Mouse (Mus musculus): Measurements from ENCODE around the gene Ttll13. TPM values are rescaled to one million over a fixed set of nuclear protein-coding genes. Genes with fewer than 3 reads are reported as not detected.
A peak's percentile ranks its signal among the peaks of the same experiment; 100 is the strongest.

Gene Ttll13
- polyA plus RNA-seq, 1 experiment from 2014 or later: 0.23 TPM

GRCm38 (mm10) chr7:80203638-80204096 lies 42.5 kb upstream of the Ttll13 start:
- 0 out of 2 replicates have a peak, but pooled peaks have one; percentile 4 for ATAC-seq (ENCODE audit: low read depth)
- 17% methylated on average over 12 of the region's 12 CpGs for WGBS (ENCODE audit: insufficient replicate concordance)
- peaks cover 52% of the 10 kb centered on the region for H3K36me3 ChIP-seq
- H3K4me3 ChIP-seq (replicated peaks): peak overlapping the region; percentile 36
- H3K27me3 ChIP-seq: no peaks in the 10 kb centered on the region
- H3K4me2 ChIP-seq: peak overlapping the region; percentile 88
- peak overlapping the region; percentile 98 for H3K9ac ChIP-seq
- DNase-seq: no peak
- peaks cover 98% of the 10 kb centered on the region for H3K4me1 ChIP-seq (replicated peaks)
- H3K9me3 ChIP-seq (replicated peaks): no peaks in the 10 kb centered on the region
- H3K27ac ChIP-seq: peak overlapping the region; percentile 100

DNA sequence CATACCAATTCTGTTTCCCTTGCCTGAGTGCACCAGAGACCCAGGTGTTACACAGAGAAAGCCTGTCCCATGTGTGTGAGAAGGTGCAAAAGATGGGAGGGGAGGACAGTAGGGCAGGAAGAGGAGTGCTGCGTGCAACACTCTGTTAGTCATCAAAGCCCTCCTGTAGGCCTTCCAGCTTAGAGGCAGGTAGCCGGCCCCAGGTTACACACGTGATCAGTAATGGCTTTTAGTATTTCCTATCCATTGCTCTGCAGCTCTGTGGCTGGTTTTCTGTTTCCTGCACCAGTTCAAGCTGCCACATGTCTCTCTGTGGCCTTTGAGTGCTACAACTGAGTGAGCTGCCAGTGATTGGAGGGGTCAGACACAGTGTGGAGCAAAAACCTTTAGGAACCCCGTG lies 41.8 kb upstream of the Ttll13 start:
- no peak for ATAC-seq (ENCODE audit: low read depth)
- peak overlapping the region; percentile 88 for H3K4me2 ChIP-seq
- no peak for DNase-seq
- peaks cover 52% of the 10 kb centered on the region for H3K36me3 ChIP-seq
- WGBS (ENCODE audit: insufficient replicate concordance): 64% methylated on average over 4 of the region's 4 CpGs
- H3K9ac ChIP-seq: peak overlapping the region; percentile 98
- H3K4me3 ChIP-seq (replicated peaks): peak overlapping the region; percentile 36; the same call in 1 of the 2 replicates
- no peaks in the 10 kb centered on the region for H3K9me3 ChIP-seq (replicated peaks)
- peaks cover 100% of the 10 kb centered on the region for H3K4me1 ChIP-seq (replicated peaks)
- peak overlapping the region; percentile 100 for H3K27ac ChIP-seq
- H3K27me3 ChIP-seq: no peaks in the 10 kb centered on the region

DNA sequence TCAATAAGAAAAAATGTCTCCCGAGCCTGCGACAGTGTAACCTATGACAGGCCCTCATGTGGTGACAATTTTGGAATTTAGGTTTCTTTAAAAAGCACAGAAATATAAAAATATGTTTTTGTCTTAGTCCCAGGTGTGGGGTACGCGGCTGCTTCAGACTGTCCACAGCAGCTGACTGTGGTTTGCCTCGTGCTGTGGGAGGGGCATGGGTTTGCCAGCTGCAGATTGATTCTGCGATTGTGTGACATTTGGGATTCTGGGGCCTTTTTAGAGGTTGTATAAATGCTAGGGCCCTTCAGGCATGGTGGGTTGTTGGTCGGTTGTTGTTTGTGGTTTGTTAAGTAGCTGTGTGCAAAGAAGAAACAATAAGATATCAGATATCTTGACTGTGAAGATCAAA lies 41.2 kb upstream of the Ttll13 start:
- Histone ChIP-seq H3K4me3 (replicated peaks) (no peak overlapping the region), H3K9ac (peak overlapping the region; percentile 98; the same call in 1 of the 2 replicates), H3K27ac (peak overlapping the region; percentile 100), H3K36me3 (peaks cover 49% of the 10 kb centered on the region), H3K27me3 (no peaks in the 10 kb centered on the region), H3K4me1 (replicated peaks) (peaks cover 100% of the 10 kb centered on the region), H3K4me2 (peak overlapping the region; percentile 88), H3K9me3 (replicated peaks) (no peaks in the 10 kb centered on the region)
- ATAC-seq (ENCODE audit: low read depth) (no peak), DNase-seq (no peak)
- 42% methylated on average over 7 of the region's 7 CpGs for WGBS (ENCODE audit: insufficient replicate concordance)

- peak overlapping the region; percentile 100 for H3K27ac ChIP-seq
- no peak overlapping the region for H3K4me3 ChIP-seq (replicated peaks)
- 49% methylated on average over 12 of the region's 12 CpGs for WGBS (ENCODE audit: insufficient replicate concordance)
- H3K9me3 ChIP-seq (replicated peaks): no peaks in the 10 kb centered on the region
- no peaks in the 10 kb centered on the region for H3K27me3 ChIP-seq
- H3K4me2 ChIP-seq: peak overlapping the region; percentile 88
- DNase-seq (no peak), ATAC-seq (ENCODE audit: low read depth) (no peak)
- peaks cover 100% of the 10 kb centered on the region for H3K4me1 ChIP-seq (replicated peaks)
- H3K9ac ChIP-seq: peak overlapping the region; percentile 83
- peaks cover 43% of the 10 kb centered on the region for H3K36me3 ChIP-seq
Observed at GRCm38 (mm10) chr7:80205705-80206589, 40.2 kb upstream of the Ttll13 start.

- ATAC-seq (ENCODE audit: low read depth) (0 out of 2 replicates have a peak, but pooled peaks have one; percentile 10), DNase-seq (peak; percentile 54)
Observed at GRCm38 (mm10) chr7:80207314-80207731, 38.9 kb upstream of the Ttll13 start.

DNA sequence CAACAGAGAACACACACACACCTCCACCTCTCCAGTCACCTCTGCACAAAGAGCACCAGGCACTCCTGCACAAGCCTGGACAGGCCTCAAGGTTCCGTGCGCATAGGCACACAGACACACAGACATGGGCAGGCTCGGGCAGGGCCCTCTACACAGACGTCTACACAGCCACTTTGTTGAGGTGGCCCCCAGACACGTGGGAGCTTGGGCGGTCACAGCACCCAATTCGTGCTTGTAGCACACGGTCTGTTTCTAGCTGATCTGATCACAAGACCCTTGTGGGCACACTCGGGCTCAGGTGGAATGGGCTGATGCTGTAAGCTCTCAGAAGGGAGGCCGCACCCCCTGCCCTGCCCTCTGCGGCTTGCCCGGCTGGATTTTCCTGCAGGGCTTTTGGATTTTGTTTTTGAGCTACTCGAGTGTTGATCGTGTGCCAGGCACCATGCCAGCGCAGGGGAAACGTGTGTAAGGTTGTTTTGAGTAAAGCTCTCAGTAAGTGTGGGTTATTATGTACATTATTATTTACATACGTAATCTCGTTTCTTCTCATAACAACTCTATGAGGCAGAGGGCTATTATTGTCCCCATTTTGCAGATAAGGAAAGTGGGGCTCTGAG lies 38.0 kb upstream of the Ttll13 start:
- H3K4me1 ChIP-seq (replicated peaks): peaks cover 100% of the 10 kb centered on the region
- 33% methylated on average over 18 of the region's 18 CpGs for WGBS (ENCODE audit: insufficient replicate concordance)
- no peaks in the 10 kb centered on the region for H3K27me3 ChIP-seq
- peak overlapping the region; percentile 100 for H3K27ac ChIP-seq
- peak; percentile 62 for DNase-seq
- H3K4me3 ChIP-seq (replicated peaks): peak overlapping the region; percentile 52
- peaks cover 40% of the 10 kb centered on the region for H3K36me3 ChIP-seq
- ATAC-seq (ENCODE audit: low read depth): peak; percentile 16
- peak overlapping the region; percentile 83 for H3K9ac ChIP-seq
- no peaks in the 10 kb centered on the region for H3K9me3 ChIP-seq (replicated peaks)
- H3K4me2 ChIP-seq: peak overlapping the region; percentile 88

More at GRCm38 (mm10) chr7:80207314-80207731, 38.9 kb upstream of the Ttll13 start:
- Histone ChIP-seq H3K9me3 (replicated peaks) (no peaks in the 10 kb centered on the region), H3K27me3 (no peaks in the 10 kb centered on the region), H3K4me3 (replicated peaks) (peak overlapping the region; percentile 52), H3K4me2 (peak overlapping the region; percentile 88), H3K36me3 (peaks cover 40% of the 10 kb centered on the region), H3K4me1 (replicated peaks) (peaks cover 100% of the 10 kb centered on the region), H3K9ac (peak overlapping the region; percentile 83), H3K27ac (peak overlapping the region; percentile 100)
- WGBS (ENCODE audit: insufficient replicate concordance): 21% methylated on average over 3 of the region's 3 CpGs

DNA sequence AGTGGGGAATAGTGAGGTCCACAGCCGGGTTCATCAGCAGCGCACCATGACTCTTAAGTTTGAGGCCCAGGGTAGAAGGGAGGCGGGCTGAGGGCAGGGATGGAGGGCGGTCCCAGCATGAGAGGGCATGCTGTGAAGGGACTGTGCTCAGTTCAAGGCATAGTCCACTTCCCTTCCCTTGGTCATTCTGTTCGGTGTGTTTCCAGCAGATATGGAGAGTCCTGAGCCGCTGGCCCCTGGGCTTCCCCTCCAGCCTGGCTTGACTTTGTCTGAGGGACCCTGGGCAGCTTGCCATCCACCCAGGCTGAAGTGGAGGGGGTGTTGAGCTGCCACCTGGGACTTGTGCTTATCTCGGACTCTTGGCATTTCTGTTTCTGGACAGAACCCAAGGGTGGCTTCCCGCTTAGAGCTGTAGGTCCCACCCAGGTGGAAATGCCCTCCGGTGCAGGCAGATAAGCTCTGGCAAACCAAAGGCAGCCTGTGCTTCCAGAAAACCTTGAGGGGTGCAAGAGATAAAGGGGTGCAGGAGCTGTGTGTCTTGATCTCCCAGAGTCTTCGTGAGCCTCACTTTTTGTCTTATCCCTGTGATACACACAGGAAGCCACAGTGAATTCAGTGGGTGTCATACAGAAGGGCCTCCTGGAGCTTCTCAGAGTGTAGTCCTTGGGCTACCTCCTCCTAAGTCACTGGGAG lies 37.3 kb upstream of the Ttll13 start:
- no peaks in the 10 kb centered on the region for H3K27me3 ChIP-seq
- peak; percentile 94 for DNase-seq
- H3K4me2 ChIP-seq: peak overlapping the region; percentile 88
- peak overlapping the region; percentile 100 for H3K27ac ChIP-seq
- no peaks in the 10 kb centered on the region for H3K9me3 ChIP-seq (replicated peaks)
- peaks cover 40% of the 10 kb centered on the region for H3K36me3 ChIP-seq
- peak; percentile 87 for ATAC-seq (ENCODE audit: low read depth)
- H3K4me3 ChIP-seq (replicated peaks): peak overlapping the region; percentile 52
- 13% methylated on average over 10 of the region's 10 CpGs for WGBS (ENCODE audit: insufficient replicate concordance)
- H3K4me1 ChIP-seq (replicated peaks): peaks cover 98% of the 10 kb centered on the region
- H3K9ac ChIP-seq: peak overlapping the region; percentile 83

GRCm38 (mm10) chr7:80209669-80210068 lies 36.5 kb upstream of the Ttll13 start:
- peak overlapping the region; percentile 52 for H3K4me3 ChIP-seq (replicated peaks)
- peak overlapping the region; percentile 88 for H3K4me2 ChIP-seq
- H3K36me3 ChIP-seq: peaks cover 40% of the 10 kb centered on the region
- DNase-seq (no peak), ATAC-seq (ENCODE audit: low read depth) (no peak)
- peak overlapping the region; percentile 100 for H3K27ac ChIP-seq
- WGBS (ENCODE audit: insufficient replicate concordance): 13% methylated on average over 6 of the region's 6 CpGs
- peak overlapping the region; percentile 83 for H3K9ac ChIP-seq
- H3K27me3 ChIP-seq: no peaks in the 10 kb centered on the region
- H3K9me3 ChIP-seq (replicated peaks): no peaks in the 10 kb centered on the region
- H3K4me1 ChIP-seq (replicated peaks): peaks cover 98% of the 10 kb centered on the region

DNA sequence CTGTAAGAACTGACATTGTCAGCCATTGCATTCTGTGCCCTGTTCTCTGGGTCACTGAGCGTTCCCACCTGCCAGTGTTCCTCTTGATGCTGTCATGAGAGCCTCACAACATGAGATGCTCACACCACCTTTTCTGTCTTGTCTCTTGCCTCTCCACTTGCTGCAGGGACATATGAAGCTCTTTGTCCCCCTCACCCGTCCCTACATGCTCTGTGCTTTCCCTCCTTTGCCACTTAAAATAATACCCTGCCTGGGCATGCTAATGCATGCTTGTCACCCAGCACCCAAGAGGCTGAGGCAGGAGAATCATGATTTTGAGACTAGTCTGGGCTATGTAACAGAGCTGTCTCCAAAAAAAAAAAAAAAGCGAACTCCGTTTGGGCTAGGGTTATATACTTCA lies 35.2 kb upstream of the Ttll13 start:
- DNase-seq: no peak
- Histone ChIP-seq H3K36me3 (peaks cover 53% of the 10 kb centered on the region), H3K9me3 (replicated peaks) (no peaks in the 10 kb centered on the region), H3K27ac (peak overlapping the region; percentile 100), H3K4me3 (replicated peaks) (peak overlapping the region; percentile 10; the same call in 1 of the 2 replicates), H3K9ac (peak overlapping the region; percentile 83), H3K27me3 (no peaks in the 10 kb centered on the region), H3K4me1 (replicated peaks) (peaks cover 98% of the 10 kb centered on the region), H3K4me2 (peak overlapping the region; percentile 88)
- ATAC-seq (ENCODE audit: low read depth): no peak
- 83% methylated on average over 4 of the region's 4 CpGs for WGBS (ENCODE audit: insufficient replicate concordance)

DNA sequence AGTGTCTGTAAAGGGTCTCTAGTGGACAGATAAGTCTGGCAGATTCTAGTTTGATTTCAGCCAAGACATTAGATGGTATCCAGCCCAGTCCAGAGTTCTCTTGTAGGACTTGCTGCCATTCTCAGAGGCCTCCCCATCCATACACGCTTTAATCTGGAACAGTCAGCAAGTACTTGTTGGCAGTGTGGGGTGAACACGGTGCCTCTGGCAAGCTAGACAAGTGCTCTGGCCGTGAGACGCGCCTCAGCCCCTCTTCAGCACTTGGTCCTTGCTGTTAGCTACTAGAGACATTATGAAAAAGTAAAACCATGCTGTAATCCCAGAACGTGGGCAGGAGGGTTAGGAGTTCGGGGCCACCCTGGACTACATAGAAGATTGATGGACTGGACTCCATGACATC lies 32.6 kb upstream of the Ttll13 start:
- Histone ChIP-seq H3K36me3 (peaks cover 75% of the 10 kb centered on the region), H3K4me1 (replicated peaks) (peaks cover 72% of the 10 kb centered on the region), H3K4me3 (replicated peaks) (no peak overlapping the region), H3K9ac (0 out of 2 replicates have a peak overlapping the region, but pooled peaks have one; percentile 33), H3K9me3 (replicated peaks) (no peaks in the 10 kb centered on the region), H3K27ac (peak overlapping the region; percentile 100), H3K27me3 (no peaks in the 10 kb centered on the region), H3K4me2 (no peak overlapping the region)
- DNase-seq (no peak), ATAC-seq (ENCODE audit: low read depth) (no peak)
- 87% methylated on average over 7 of the region's 7 CpGs for WGBS (ENCODE audit: insufficient replicate concordance)

DNA sequence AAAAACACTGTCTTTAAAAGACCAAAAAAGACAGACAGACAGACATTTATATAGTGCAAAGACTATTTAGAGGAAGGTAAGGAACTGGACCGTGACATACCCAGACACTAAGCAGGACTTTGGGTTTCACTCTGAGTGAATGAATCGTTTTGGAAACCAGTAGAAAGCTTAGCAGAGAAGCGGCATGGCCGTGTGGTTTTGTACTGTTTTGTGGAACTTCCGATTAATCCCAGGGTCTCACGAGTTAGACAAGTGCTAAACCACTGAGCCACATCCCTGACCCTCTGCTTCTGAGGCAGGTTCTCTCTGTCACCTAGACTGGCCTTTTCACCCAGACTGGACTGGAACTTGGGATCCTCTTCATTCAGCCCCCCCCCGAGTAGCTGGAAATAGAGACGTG lies 31.7 kb upstream of the Ttll13 start:
- H3K27ac ChIP-seq: peak overlapping the region; percentile 100
- H3K9ac ChIP-seq: 0 out of 2 replicates have a peak overlapping the region, but pooled peaks have one; percentile 41
- H3K36me3 ChIP-seq: peaks cover 84% of the 10 kb centered on the region
- ATAC-seq (ENCODE audit: low read depth) (no peak), DNase-seq (no peak)
- 85% methylated on average over 8 of the region's 8 CpGs for WGBS (ENCODE audit: insufficient replicate concordance)
- no peaks in the 10 kb centered on the region for H3K9me3 ChIP-seq (replicated peaks)
- no peak overlapping the region for H3K4me3 ChIP-seq (replicated peaks)
- no peak overlapping the region for H3K4me2 ChIP-seq
- H3K27me3 ChIP-seq: no peaks in the 10 kb centered on the region
- peaks cover 63% of the 10 kb centered on the region for H3K4me1 ChIP-seq (replicated peaks)

All from liver, embryonic 13.5 days (tissue).